Mouse (Mus musculus) MEL-GATA-1-ER (cell line): ENCODE measurements at regions not wholly inside any gene's neighbourhood (a gene's known extent, or its start where the extent isn't known, plus 50 kb on each side); places are given as distances from the start of the nearest gene placed in this dataset.

Experiments used
- DNase-seq: peaks from one replicate; pipeline ENCODE4 v3.0.0-alpha.2; 2012; ENCODE audit warnings: low read depth; ENCODE audit errors: extremely low read depth

DNA sequence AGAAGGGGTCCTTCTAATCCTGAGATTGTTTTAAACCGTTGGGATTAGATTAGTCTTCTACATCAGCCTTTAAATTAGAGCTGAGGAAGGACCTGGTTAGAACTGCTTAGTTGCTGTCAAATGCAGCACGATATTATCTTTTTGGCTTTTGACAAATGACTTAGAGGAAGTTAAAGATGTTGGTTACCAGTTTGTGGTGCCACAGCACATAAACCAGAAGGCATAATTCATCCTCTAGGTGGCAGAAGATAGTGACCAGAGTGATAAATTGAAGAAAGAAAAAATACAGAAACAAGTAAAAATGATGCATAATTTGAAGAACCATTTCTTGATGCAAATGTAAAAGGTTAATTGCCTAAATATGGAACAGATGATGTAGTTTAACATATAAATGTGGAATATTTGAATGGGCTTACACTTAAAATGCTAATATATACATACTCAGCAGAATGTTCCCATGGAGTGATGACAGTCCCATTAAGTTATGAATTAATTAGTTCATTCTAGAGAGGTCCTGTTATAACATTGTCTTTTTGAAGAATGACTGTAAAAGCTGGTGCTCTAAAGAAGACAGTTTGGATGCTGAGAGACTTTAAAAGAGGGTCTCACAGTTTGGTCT, 760.0 kb downstream of the 1190002N15Rik start:
- DNase-seq = peak; percentile 6
